Mouse (Mus musculus): ENCODE data around the gene Fam69b.

DNA sequence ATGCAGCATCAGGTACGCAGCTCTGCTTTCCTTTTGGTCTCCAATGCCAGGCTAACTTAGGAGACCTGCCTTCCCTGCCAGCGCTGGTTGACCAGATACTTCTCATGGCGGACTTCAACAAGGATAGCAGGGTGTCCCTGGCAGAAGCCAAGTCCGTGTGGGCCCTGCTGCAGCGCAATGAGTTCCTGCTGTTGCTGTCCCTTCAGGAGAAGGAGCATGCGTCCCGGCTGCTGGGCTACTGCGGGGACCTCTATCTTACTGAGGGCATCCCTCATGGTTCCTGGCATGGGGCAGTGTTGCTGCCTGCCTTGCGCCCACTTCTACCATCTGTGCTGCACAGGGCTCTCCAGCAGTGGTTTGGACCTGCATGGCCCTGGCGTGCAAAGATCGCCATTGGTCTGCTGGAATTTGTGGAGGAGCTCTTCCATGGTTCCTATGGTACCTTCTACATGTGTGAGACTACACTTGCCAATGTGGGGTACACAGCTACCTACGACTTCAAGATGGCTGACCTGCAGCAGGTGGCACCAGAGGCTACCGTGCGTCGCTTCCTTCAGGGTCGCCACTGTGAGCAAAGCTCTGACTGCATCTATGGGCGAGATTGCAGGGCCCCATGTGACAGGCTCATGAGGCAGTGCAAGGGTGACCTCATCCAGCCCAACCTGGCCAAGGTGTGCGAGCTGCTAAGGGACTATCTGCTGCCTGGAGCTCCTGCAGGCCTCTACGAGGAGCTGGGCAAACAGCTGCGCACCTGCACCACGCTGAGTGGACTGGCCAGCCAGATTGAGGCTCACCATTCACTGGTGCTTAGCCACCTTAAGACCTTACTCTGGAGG lies 7.5 kb downstream of the Fam69b start:
- TF ChIP-seq POLR2A (IDR thresholded peaks at IDR 0.05; ENCODE audit: low read depth, low read length) (no peak), CTCF (conservative IDR thresholded peaks at IDR 0.05; ENCODE audit: insufficient read depth, insufficient read length, low read depth, low read length) (no peak)

All from kidney, adult 2 months (tissue).